Mouse (Mus musculus): ENCODE measurements at regions not wholly inside any gene's neighbourhood (a gene's known extent, or its start where the extent isn't known, plus 50 kb on each side); places are given as distances from the start of the nearest gene placed in this dataset.

GRCm38 (mm10) chr4:40400089-40400488 is 71.9 kb upstream of the Tmem215 start:
- TF ChIP-seq CTCF (IDR thresholded peaks at IDR 0.05; ENCODE audit: low read depth): no peak
- Histone ChIP-seq H3K27me3 (ENCODE audit: insufficient read depth, low read length) (no peaks in the 10 kb centered on the region), H3K4me1 (ENCODE audit: insufficient read depth, low read length) (no peaks in the 10 kb centered on the region)

DNA sequence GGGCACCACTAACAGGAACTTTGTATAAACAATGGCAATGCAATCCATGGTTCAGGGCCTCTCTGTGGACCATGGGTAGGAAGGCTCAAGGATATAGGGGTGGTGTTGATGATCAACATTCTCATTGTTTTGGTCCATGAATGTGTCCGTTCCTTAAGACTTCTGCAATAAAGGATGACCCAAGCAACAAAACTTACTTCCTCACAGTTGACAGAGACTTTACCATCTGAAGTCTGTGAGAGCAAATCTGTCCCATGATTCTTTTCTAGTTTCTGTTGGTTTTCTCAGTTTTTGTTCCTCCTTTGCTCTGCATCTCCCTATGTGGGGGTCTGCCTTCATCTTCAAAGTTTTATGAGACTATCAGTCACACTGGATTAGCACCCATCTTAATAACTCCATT is 81.8 kb upstream of the Tmem215 start:
- no peaks in the 10 kb centered on the region for H3K27me3 ChIP-seq (ENCODE audit: insufficient read depth, low read length)
- no peak overlapping the region for H3K27ac ChIP-seq
- no peak overlapping the region for H3K4me3 ChIP-seq (ENCODE audit: low read length)
- ATAC-seq (no peak), DNase-seq (ENCODE audit: low spot score) (no peak)
- H3K4me2 ChIP-seq (ENCODE audit: low read depth, low read length): no peak overlapping the region
- H3K9me3 ChIP-seq (ENCODE audit: low read length): no peaks in the 10 kb centered on the region
- no peak for TF ChIP-seq CTCF (IDR thresholded peaks at IDR 0.05; ENCODE audit: low read depth)
- H3K4me1 ChIP-seq (ENCODE audit: insufficient read depth, low read length): no peaks in the 10 kb centered on the region
- H3K36me3 ChIP-seq (ENCODE audit: insufficient read depth, low read length): no peaks in the 10 kb centered on the region
- 96% methylated on average over 1 of the region's 1 CpGs for WGBS
- no peak overlapping the region for H3K9ac ChIP-seq (replicated peaks; ENCODE audit: low read length)

More at GRCm38 (mm10) chr4:40400089-40400488, 71.9 kb upstream of the Tmem215 start:
- ATAC-seq: no peak
- no peaks in the 10 kb centered on the region for H3K9me3 ChIP-seq (ENCODE audit: low read length)
- H3K36me3 ChIP-seq (ENCODE audit: insufficient read depth, low read length): no peaks in the 10 kb centered on the region
- H3K4me2 ChIP-seq (ENCODE audit: low read depth, low read length): no peak overlapping the region
- no peak overlapping the region for H3K4me3 ChIP-seq (ENCODE audit: low read length)
- no peak overlapping the region for H3K27ac ChIP-seq
- no peak overlapping the region for H3K9ac ChIP-seq (replicated peaks; ENCODE audit: low read length)
- DNase-seq (ENCODE audit: low spot score): no peak

GRCm38 (mm10) chr4:40385284-40385683 is 86.7 kb upstream of the Tmem215 start:
- H3K27me3 ChIP-seq (ENCODE audit: insufficient read depth, low read length): no peaks in the 10 kb centered on the region
- H3K4me3 ChIP-seq (ENCODE audit: low read length): no peak overlapping the region
- H3K4me1 ChIP-seq (ENCODE audit: insufficient read depth, low read length): no peaks in the 10 kb centered on the region
- ATAC-seq (no peak), DNase-seq (ENCODE audit: low spot score) (peak; percentile 4)
- 44% methylated on average over 9 of the region's 9 CpGs for WGBS
- no peak for TF ChIP-seq CTCF (IDR thresholded peaks at IDR 0.05; ENCODE audit: low read depth)
- no peak overlapping the region for H3K27ac ChIP-seq
- H3K36me3 ChIP-seq (ENCODE audit: insufficient read depth, low read length): no peaks in the 10 kb centered on the region
- no peak overlapping the region for H3K9ac ChIP-seq (replicated peaks; ENCODE audit: low read length)
- H3K4me2 ChIP-seq (ENCODE audit: low read depth, low read length): no peak overlapping the region
- H3K9me3 ChIP-seq (ENCODE audit: low read length): no peaks in the 10 kb centered on the region

GRCm38 (mm10) chr4:40384704-40385103 is 87.3 kb upstream of the Tmem215 start:
- DNase-seq (ENCODE audit: low spot score): no peak
- Histone ChIP-seq H3K4me1 (ENCODE audit: insufficient read depth, low read length) (no peaks in the 10 kb centered on the region), H3K9me3 (ENCODE audit: low read length) (no peaks in the 10 kb centered on the region), H3K27ac (no peak overlapping the region), H3K36me3 (ENCODE audit: insufficient read depth, low read length) (no peaks in the 10 kb centered on the region), H3K4me3 (ENCODE audit: low read length) (no peak overlapping the region), H3K4me2 (ENCODE audit: low read depth, low read length) (no peak overlapping the region), H3K27me3 (ENCODE audit: insufficient read depth, low read length) (no peaks in the 10 kb centered on the region), H3K9ac (replicated peaks; ENCODE audit: low read length) (no peak overlapping the region)
- ATAC-seq: no peak
- no peak for TF ChIP-seq CTCF (IDR thresholded peaks at IDR 0.05; ENCODE audit: low read depth)
- WGBS: 92% methylated on average over 3 of the region's 3 CpGs

DNA sequence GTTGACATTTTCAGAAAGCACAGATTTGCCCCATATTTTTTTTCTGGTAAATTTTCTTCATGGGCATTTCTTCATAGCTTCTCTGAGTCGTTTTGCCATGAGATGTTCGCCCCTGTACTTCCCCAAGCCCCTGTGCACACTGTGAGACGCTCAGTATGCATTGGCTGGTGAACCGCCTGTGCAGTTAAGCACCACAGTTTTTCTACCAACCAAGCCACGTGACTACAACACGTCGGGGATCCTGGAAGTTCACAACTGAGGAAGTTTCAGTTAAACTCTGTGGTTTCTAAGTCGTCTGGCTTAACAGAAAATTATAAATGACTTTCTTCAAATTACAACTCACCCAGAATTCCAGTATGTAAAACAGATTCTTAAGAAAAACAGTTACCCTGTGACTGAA is 91.7 kb upstream of the Tmem215 start:
- H3K4me2 ChIP-seq (ENCODE audit: low read depth, low read length): no peak overlapping the region
- H3K9me3 ChIP-seq (ENCODE audit: low read length): no peaks in the 10 kb centered on the region
- H3K9ac ChIP-seq (replicated peaks; ENCODE audit: low read length): no peak overlapping the region
- 86% methylated on average over 8 of the region's 8 CpGs for WGBS
- no peak for TF ChIP-seq CTCF (IDR thresholded peaks at IDR 0.05; ENCODE audit: low read depth)
- no peaks in the 10 kb centered on the region for H3K4me1 ChIP-seq (ENCODE audit: insufficient read depth, low read length)
- DNase-seq (ENCODE audit: low spot score): no peak
- H3K36me3 ChIP-seq (ENCODE audit: insufficient read depth, low read length): no peaks in the 10 kb centered on the region
- H3K27ac ChIP-seq: no peak overlapping the region
- no peak overlapping the region for H3K4me3 ChIP-seq (ENCODE audit: low read length)
- no peak for ATAC-seq
- H3K27me3 ChIP-seq (ENCODE audit: insufficient read depth, low read length): no peaks in the 10 kb centered on the region

GRCm38 (mm10) chr4:40375439-40376154 is 96.4 kb upstream of the Ndufb6 start:
- TF ChIP-seq CTCF (IDR thresholded peaks at IDR 0.05; ENCODE audit: low read depth): no peak
- no peaks in the 10 kb centered on the region for H3K4me1 ChIP-seq (ENCODE audit: insufficient read depth, low read length)
- 51% methylated on average over 9 of the region's 9 CpGs for WGBS
- H3K36me3 ChIP-seq (ENCODE audit: insufficient read depth, low read length): no peaks in the 10 kb centered on the region
- no peak overlapping the region for H3K4me2 ChIP-seq (ENCODE audit: low read depth, low read length)
- DNase-seq (ENCODE audit: low spot score) (peak; percentile 25), ATAC-seq (no peak)
- no peaks in the 10 kb centered on the region for H3K27me3 ChIP-seq (ENCODE audit: insufficient read depth, low read length)
- H3K9me3 ChIP-seq (ENCODE audit: low read length): no peaks in the 10 kb centered on the region
- H3K27ac ChIP-seq: no peak overlapping the region
- no peak overlapping the region for H3K4me3 ChIP-seq (ENCODE audit: low read length)
- no peak overlapping the region for H3K9ac ChIP-seq (replicated peaks; ENCODE audit: low read length)

DNA sequence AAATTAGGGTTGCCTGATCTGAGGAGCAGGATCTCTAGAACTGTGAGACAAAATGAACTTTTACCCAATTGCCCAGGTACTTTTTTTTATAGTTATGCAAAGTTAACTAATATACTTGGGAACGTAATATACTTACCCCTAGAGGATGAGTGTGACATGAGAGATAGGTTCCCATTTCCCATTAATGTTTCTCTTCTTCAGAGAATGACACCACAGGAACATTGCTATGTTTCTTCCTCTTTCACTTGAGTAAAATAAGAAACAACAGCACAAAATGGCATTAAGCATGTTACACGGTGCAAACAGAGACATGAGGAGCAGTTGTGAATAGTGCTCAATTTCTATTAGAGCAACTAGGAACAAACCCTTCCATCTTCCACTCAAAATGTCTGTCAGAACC is 95.0 kb upstream of the Ndufb6 start:
- H3K9ac ChIP-seq (replicated peaks; ENCODE audit: low read length): no peak overlapping the region
- no peaks in the 10 kb centered on the region for H3K36me3 ChIP-seq (ENCODE audit: insufficient read depth, low read length)
- H3K4me3 ChIP-seq (ENCODE audit: low read length): no peak overlapping the region
- H3K4me2 ChIP-seq (ENCODE audit: low read depth, low read length): no peak overlapping the region
- no peak overlapping the region for H3K27ac ChIP-seq
- no peaks in the 10 kb centered on the region for H3K27me3 ChIP-seq (ENCODE audit: insufficient read depth, low read length)
- H3K9me3 ChIP-seq (ENCODE audit: low read length): no peaks in the 10 kb centered on the region
- WGBS: 88% methylated on average over 2 of the region's 2 CpGs
- ATAC-seq (no peak), DNase-seq (ENCODE audit: low spot score) (no peak)
- no peaks in the 10 kb centered on the region for H3K4me1 ChIP-seq (ENCODE audit: insufficient read depth, low read length)
- TF ChIP-seq CTCF (IDR thresholded peaks at IDR 0.05; ENCODE audit: low read depth): no peak

Measured in hindbrain, postnatal 0 days (tissue).